Mouse (Mus musculus): ENCODE results near the gene Krtcap2.

Gene Krtcap2

DNA sequence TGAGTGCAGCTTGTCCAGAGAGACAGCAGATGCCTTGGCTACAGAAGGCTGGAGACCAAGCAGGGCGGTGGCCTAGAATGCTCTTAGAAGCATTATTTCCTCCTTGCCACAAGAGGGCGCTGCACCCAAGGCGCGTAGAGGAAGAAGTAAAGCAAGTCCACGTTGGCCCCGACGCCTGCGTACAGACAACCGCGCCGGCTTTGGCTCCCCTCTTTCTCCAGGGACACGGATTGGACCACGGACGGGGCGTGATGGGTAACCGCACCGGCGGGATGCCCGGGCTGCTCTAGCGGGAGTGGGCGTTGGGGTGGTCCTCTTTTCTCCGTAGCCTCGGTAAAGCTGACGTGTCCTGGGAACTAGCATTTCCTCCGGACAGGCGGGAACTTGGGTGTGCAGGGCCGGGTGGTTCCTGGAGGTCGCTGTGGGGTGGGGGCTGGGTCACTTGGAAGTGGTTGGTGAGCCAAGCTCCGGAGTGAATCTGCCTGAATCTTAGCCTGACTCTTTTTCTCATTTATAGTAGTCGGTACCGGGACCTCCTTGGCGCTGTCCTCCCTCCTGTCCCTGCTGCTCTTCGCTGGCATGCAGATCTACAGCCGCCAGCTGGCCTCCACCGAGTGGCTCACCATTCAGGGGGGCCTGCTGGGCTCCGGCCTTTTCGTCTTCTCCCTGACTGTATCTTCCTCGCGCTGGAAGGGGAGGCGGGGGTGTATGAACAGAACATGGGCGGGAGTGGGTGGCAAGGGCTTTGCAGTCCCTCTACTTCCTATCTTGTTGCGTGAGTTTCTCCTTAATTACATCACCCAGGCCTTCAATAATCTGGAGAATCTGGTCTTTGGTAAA lies 715 bp downstream of the Krtcap2 start, which contains the start of gene Trim46:
Gene Trim46 (minus strand): TSS at position 49 of the 840 bp plus-strand sequence.
- H3K4me1 ChIP-seq (replicated peaks; ENCODE audit: low read depth, low read length): peaks cover 73% of the 10 kb centered on the region
- no peaks in the 10 kb centered on the region for H3K9me3 ChIP-seq (ENCODE audit: low read length)
- peak within 1 kb of the TSS; percentile 90 for H3K4me3 ChIP-seq (replicated peaks; ENCODE audit: low read length)
- peaks cover 24% of the 10 kb centered on the region for H3K36me3 ChIP-seq (ENCODE audit: insufficient read depth, low read length)
- TF ChIP-seq POU5F1 (IDR thresholded peaks at IDR 0.05; ENCODE audit: borderline replicate concordance, low read length): no peak
- TF ChIP-seq CTCF (conservative IDR thresholded peaks at IDR 0.05; ENCODE audit: low read length): peak; percentile 86
- TF ChIP-seq NANOG (IDR thresholded peaks at IDR 0.05; ENCODE audit: borderline replicate concordance, low read length): no peak
- H3K27me3 ChIP-seq (ENCODE audit: insufficient read depth, low read length): peaks cover 32% of the 10 kb centered on the region

DNA sequence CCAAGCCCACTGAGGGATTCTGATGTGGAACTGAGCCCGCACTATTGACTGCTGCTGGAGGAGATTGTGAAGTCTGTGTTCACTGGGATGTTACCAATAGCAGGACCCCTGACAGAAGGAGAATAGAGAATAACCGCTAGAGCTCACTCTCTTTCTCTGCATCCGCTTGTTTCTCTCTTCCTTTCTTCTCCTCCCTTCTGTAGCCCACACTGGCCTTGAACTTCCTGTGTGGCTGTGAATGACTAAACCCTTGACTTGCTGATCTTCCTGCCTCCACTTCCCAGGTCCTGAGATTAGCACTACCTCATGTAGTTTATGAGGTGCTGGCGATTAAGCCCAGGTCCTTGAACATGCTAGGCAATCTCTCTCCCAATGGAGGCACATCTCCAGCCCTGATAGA lies 1.7 kb downstream of the Krtcap2 start:
- Histone ChIP-seq H3K4me3 (replicated peaks; ENCODE audit: low read length) (peak overlapping the region; percentile 90), H3K4me1 (replicated peaks; ENCODE audit: low read depth, low read length) (peaks cover 83% of the 10 kb centered on the region), H3K27me3 (ENCODE audit: insufficient read depth, low read length) (peaks cover 26% of the 10 kb centered on the region), H3K36me3 (ENCODE audit: insufficient read depth, low read length) (peaks cover 24% of the 10 kb centered on the region), H3K9me3 (ENCODE audit: low read length) (no peaks in the 10 kb centered on the region)
- TF ChIP-seq CTCF (conservative IDR thresholded peaks at IDR 0.05; ENCODE audit: low read length) (no peak), NANOG (IDR thresholded peaks at IDR 0.05; ENCODE audit: borderline replicate concordance, low read length) (no peak), POU5F1 (IDR thresholded peaks at IDR 0.05; ENCODE audit: borderline replicate concordance, low read length) (no peak)

DNA sequence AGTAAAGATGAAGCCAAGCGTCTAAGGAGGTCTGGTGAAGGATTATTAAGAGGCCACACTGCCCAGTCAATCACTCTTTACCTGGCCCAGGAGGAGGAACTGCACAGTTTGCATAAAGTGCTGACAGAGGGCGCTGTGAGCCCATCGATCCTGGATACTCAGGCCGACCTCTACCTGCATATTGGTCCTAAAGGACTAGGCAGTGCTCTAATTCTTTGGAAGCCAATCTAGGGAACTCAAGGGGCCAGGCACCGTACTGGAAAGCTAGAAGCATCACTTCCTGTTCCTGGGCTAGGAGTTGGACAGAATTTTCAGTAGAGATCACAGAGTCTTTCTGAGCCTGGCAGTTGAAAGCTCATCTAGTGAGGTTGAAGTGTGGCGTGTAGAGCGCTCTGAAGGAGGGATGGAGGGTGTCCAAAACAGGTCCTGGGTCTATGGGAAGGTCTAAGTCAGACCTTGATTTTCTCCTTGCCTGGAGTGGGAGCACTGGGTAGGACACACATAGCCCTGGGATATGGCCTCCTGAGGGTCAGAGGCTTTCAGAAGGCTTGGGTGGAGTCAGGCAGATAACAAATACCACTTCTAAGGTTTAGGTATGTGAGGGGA lies 4.8 kb downstream of the Krtcap2 start:
- peaks cover 4% of the 10 kb centered on the region for H3K27me3 ChIP-seq (ENCODE audit: insufficient read depth, low read length)
- peaks cover 81% of the 10 kb centered on the region for H3K4me1 ChIP-seq (replicated peaks; ENCODE audit: low read depth, low read length)
- no peak for TF ChIP-seq POU5F1 (IDR thresholded peaks at IDR 0.05; ENCODE audit: borderline replicate concordance, low read length)
- TF ChIP-seq CTCF (conservative IDR thresholded peaks at IDR 0.05; ENCODE audit: low read length): peak; percentile 32
- TF ChIP-seq NANOG (IDR thresholded peaks at IDR 0.05; ENCODE audit: borderline replicate concordance, low read length): no peak
- peaks cover 24% of the 10 kb centered on the region for H3K36me3 ChIP-seq (ENCODE audit: insufficient read depth, low read length)
- no peaks in the 10 kb centered on the region for H3K9me3 ChIP-seq (ENCODE audit: low read length)
- peak overlapping the region; percentile 66; the same call in 1 of the 2 replicates for H3K4me3 ChIP-seq (replicated peaks; ENCODE audit: low read length)

DNA sequence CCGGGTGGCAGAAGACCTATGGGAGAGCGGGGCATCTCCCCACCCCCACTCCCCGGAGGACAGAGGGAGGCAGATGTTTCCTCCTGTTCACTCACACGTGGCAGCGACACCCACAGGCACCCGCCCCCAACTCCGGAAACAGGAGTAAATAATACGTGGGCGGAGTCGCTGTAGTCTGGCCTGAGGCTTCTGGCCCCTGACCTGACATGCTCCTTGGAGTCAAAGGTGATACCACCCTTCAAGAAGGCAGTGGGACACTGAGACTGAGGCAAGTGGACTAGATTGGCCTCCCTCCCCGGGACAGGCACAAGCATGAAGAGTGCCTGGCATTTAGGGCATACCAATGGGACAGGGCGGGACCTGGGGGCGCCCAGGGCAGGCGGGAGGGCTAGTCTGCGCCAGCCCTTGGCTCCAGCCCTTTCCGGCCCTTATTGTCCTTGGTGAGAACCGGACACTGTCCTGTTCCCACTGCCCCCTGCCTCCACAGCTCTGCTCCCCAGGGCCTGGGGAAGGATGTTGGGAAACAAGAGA lies 5.7 kb downstream of the Krtcap2 start:
- Histone ChIP-seq H3K9me3 (ENCODE audit: low read length) (no peaks in the 10 kb centered on the region), H3K36me3 (ENCODE audit: insufficient read depth, low read length) (peaks cover 24% of the 10 kb centered on the region), H3K4me1 (replicated peaks; ENCODE audit: low read depth, low read length) (peaks cover 80% of the 10 kb centered on the region), H3K27me3 (ENCODE audit: insufficient read depth, low read length) (no peaks in the 10 kb centered on the region), H3K4me3 (replicated peaks; ENCODE audit: low read length) (peak overlapping the region; percentile 66)
- TF ChIP-seq CTCF (conservative IDR thresholded peaks at IDR 0.05; ENCODE audit: low read length) (no peak), NANOG (IDR thresholded peaks at IDR 0.05; ENCODE audit: borderline replicate concordance, low read length) (no peak), POU5F1 (IDR thresholded peaks at IDR 0.05; ENCODE audit: borderline replicate concordance, low read length) (no peak)

DNA sequence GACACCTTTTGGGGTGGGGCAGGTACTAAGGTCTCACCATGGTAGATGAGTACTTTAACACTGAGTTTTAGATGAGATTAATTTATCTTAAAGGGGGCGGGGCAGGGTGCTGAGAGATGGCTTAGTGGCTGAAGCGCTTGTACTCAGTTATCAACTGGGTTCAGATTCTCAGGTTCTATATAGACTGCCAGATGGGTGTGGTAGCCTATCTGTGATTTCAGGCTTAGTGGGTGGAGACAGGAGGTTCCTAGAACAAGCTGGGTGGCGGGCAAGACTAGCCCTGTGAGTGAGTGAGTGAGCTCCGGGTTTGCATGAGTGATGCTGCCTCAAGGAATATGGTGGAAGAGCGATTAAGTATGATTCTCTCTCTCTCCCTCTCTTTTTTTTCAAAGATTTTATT lies 9.2 kb downstream of the Krtcap2 start:
- H3K36me3 ChIP-seq (ENCODE audit: insufficient read depth, low read length): no peaks in the 10 kb centered on the region
- peaks cover 8% of the 10 kb centered on the region for H3K27me3 ChIP-seq (ENCODE audit: insufficient read depth, low read length)
- H3K4me3 ChIP-seq (replicated peaks; ENCODE audit: low read length): no peak overlapping the region
- H3K9me3 ChIP-seq (ENCODE audit: low read length): no peaks in the 10 kb centered on the region
- peaks cover 65% of the 10 kb centered on the region for H3K4me1 ChIP-seq (replicated peaks; ENCODE audit: low read depth, low read length)
- TF ChIP-seq NANOG (IDR thresholded peaks at IDR 0.05; ENCODE audit: borderline replicate concordance, low read length) (no peak), CTCF (conservative IDR thresholded peaks at IDR 0.05; ENCODE audit: low read length) (no peak), POU5F1 (IDR thresholded peaks at IDR 0.05; ENCODE audit: borderline replicate concordance, low read length) (no peak)

DNA sequence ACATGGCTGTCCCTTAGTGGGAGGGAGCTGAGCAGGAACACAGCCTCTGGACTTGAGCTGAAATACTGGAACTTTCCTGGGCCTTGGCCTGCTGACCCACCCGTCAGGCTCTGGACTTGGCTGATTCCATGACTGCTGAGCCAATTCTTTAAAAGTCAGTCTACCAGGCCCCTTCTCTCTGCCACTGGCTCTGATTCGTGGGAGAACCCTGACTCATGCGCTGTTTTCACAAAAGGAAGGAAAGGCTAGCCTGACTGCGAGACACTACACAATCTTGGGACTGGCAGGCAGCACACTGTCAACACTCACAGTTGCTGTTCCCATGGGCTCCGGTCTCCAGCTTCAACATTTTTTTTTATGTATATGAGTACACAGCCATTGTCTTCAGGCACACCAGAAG lies 10.4 kb downstream of the Krtcap2 start:
- H3K4me1 ChIP-seq (replicated peaks; ENCODE audit: low read depth, low read length): peaks cover 54% of the 10 kb centered on the region
- H3K36me3 ChIP-seq (ENCODE audit: insufficient read depth, low read length): no peaks in the 10 kb centered on the region
- peaks cover 8% of the 10 kb centered on the region for H3K27me3 ChIP-seq (ENCODE audit: insufficient read depth, low read length)
- H3K4me3 ChIP-seq (replicated peaks; ENCODE audit: low read length): no peak overlapping the region
- TF ChIP-seq CTCF (conservative IDR thresholded peaks at IDR 0.05; ENCODE audit: low read length) (no peak), POU5F1 (IDR thresholded peaks at IDR 0.05; ENCODE audit: borderline replicate concordance, low read length) (no peak), NANOG (IDR thresholded peaks at IDR 0.05; ENCODE audit: borderline replicate concordance, low read length) (no peak)
- no peaks in the 10 kb centered on the region for H3K9me3 ChIP-seq (ENCODE audit: low read length)

DNA sequence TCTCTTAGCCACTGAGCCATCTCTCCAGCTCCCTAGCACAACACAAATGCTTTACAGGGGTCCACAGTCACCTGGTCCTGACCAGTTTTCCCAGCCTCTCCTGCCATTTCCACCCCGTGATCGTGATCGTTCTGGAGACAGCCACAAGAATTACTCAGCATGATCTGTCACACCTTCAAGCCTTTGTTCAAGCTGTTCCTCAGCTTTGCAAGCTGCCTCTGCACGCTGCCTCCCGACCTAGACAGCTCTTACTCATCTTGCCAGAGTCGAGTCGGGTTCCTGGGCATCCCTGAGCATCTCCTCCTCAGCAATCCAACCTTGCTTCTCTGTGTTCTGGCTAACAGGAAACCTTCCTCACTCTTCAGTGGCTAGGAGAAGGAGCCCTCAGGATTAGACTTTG lies 13.3 kb downstream of the Krtcap2 start, which contains the start of gene Dpm3:
Gene Dpm3 (plus strand): TSS at position 283 of the 400 bp plus-strand sequence.
- peaks cover 8% of the 10 kb centered on the region for H3K27me3 ChIP-seq (ENCODE audit: insufficient read depth, low read length)
- TF ChIP-seq CTCF (conservative IDR thresholded peaks at IDR 0.05; ENCODE audit: low read length): no peak
- TF ChIP-seq NANOG (IDR thresholded peaks at IDR 0.05; ENCODE audit: borderline replicate concordance, low read length): no peak
- TF ChIP-seq POU5F1 (IDR thresholded peaks at IDR 0.05; ENCODE audit: borderline replicate concordance, low read length): no peak
- H3K4me1 ChIP-seq (replicated peaks; ENCODE audit: low read depth, low read length): peaks cover 39% of the 10 kb centered on the region

DNA sequence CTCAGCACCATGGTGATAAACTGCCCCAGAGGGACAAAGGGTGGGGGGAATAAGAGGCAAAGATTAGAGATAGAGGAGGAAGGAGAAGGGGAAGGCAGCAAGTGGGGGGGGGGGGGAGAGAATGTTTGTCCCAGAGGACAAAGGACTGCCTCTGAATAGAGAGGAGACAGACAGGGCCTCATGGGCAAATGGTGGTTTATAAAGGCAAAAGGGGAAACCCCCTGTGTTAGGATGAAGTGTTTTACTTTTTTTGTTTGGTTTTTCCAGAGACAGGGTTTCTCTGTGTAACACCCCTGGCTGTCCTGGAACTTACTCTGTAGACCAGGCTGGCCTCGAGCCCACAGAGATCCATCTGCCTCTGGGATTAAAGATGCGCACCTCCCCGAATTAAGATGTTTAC lies 14.4 kb downstream of the Krtcap2 start:
- Histone ChIP-seq H3K4me1 (replicated peaks; ENCODE audit: low read depth, low read length) (peaks cover 33% of the 10 kb centered on the region), H3K36me3 (ENCODE audit: insufficient read depth, low read length) (no peaks in the 10 kb centered on the region), H3K4me3 (replicated peaks; ENCODE audit: low read length) (no peak overlapping the region), H3K27me3 (ENCODE audit: insufficient read depth, low read length) (peaks cover 8% of the 10 kb centered on the region), H3K9me3 (ENCODE audit: low read length) (no peaks in the 10 kb centered on the region)
- TF ChIP-seq NANOG (IDR thresholded peaks at IDR 0.05; ENCODE audit: borderline replicate concordance, low read length) (no peak), POU5F1 (IDR thresholded peaks at IDR 0.05; ENCODE audit: borderline replicate concordance, low read length) (no peak), CTCF (conservative IDR thresholded peaks at IDR 0.05; ENCODE audit: low read length) (no peak)

More for the DNA sequence above, 13.3 kb downstream of the Krtcap2 start, which contains the start of gene Dpm3:
- H3K9me3 ChIP-seq (ENCODE audit: low read length): no peaks in the 10 kb centered on the region
- no peaks in the 10 kb centered on the region for H3K36me3 ChIP-seq (ENCODE audit: insufficient read depth, low read length)
- H3K4me3 ChIP-seq (replicated peaks; ENCODE audit: low read length): no peak within 1 kb of the TSS

Measured in E14TG2a.4 (cell line).